Mouse (Mus musculus) embryonic facial prominence, embryonic 13.5 days (tissue): ENCODE measurements around the gene Kcnc2. TPM values are rescaled to one million over a fixed set of nuclear protein-coding genes. Genes with fewer than 3 reads are reported as not detected.
A peak's percentile ranks its signal among the peaks of the same experiment; 100 is the strongest.

ENCODE experiments used
- ATAC-seq: fragments of 200-750 bp; cut with Nextera tagmentation; 2 replicates; pipeline ENCODE4 v1.8.0; 2017; ENCODE audit warnings: low read depth; ENCODE audit not compliant: insufficient number of reproducible peaks, insufficient read depth, low FRiP score, low TSS enrichment
- H3K27ac ChIP-seq: fragments of 300-500 bp; sonication (generic); 2 replicates; pipeline ENCODE4 v1.5.1; 2015; ENCODE audit warnings: moderate library complexity, mild to moderate bottlenecking, inconsistent platforms
- H3K27me3 ChIP-seq: fragments of 300-500 bp; sonication (generic); 2 replicates; pipeline ENCODE4 v1.6.1; 2015; ENCODE audit warnings: mild to moderate bottlenecking, inconsistent platforms
- H3K36me3 ChIP-seq: fragments of 300-500 bp; sonication (generic); 2 replicates; pipeline ENCODE4 v1.6.1; 2015; ENCODE audit warnings: mild to moderate bottlenecking, inconsistent platforms
- H3K4me1 ChIP-seq: fragments of 300-500 bp; sonication (generic); 2 replicates; pipeline ENCODE4 v1.6.1; 2015; ENCODE audit warnings: inconsistent platforms
- H3K4me2 ChIP-seq: fragments of 300-500 bp; sonication (generic); 2 replicates; pipeline ENCODE4 v1.6.1; 2015; ENCODE audit warnings: moderate library complexity, mild to moderate bottlenecking, inconsistent platforms
- H3K4me3 ChIP-seq: fragments of 300-500 bp; sonication (generic); 2 replicates; pipeline ENCODE4 v1.5.1; 2015; ENCODE audit warnings: mild to moderate bottlenecking, inconsistent platforms
- H3K9ac ChIP-seq: fragments of 300-500 bp; sonication (generic); 2 replicates; pipeline ENCODE4 v1.6.1; 2015; ENCODE audit warnings: mild to moderate bottlenecking, inconsistent platforms
- H3K9me3 ChIP-seq: fragments of 300-500 bp; sonication (generic); 2 replicates; pipeline ENCODE4 v1.6.1; 2016; ENCODE audit warnings: inconsistent platforms
- WGBS: fragments of 180-500 bp; shearing (Covaris S2); methylation state at CpG from one replicate; pipeline ENCODE4 v1.1.7; 2015; ENCODE audit warnings: mixed read lengths; 5-methylcytosine and 5-hydroxymethylcytosine counted together
- polyA plus RNA-seq: library from polyadenylated mRNA; unstranded; fragments of >200 nt; fragmentation: Nextera tagmentation; extraction: Ambion mirVana; gene quantifications from 2 replicates; pipeline ENCODE4 v1.2.1, GENCODE M21; 2015

The Kcnc2 gene
- polyA plus RNA-seq, 1 experiment from 2014 or later = 1.2 TPM

GRCm38 (mm10) chr10:112277996-112278395, 7.1 kb downstream of the Kcnc2 start:
- Histone ChIP-seq H3K9me3 (no peaks in the 10 kb centered on the region), H3K27ac (no peak overlapping the region), H3K27me3 (peaks cover 18% of the 10 kb centered on the region), H3K9ac (no peak overlapping the region), H3K4me1 (no peaks in the 10 kb centered on the region), H3K4me2 (no peak overlapping the region), H3K4me3 (no peak overlapping the region), H3K36me3 (no peaks in the 10 kb centered on the region)
- WGBS = 57% methylated on average over 3 of the region's 3 CpGs
- no peak for ATAC-seq

- 74% methylated on average over 11 of the region's 11 CpGs for WGBS
- ATAC-seq = no peak
- Histone ChIP-seq H3K4me3 (no peak overlapping the region), H3K27ac (no peak overlapping the region), H3K9ac (no peak overlapping the region), H3K9me3 (no peaks in the 10 kb centered on the region), H3K36me3 (no peaks in the 10 kb centered on the region), H3K27me3 (no peaks in the 10 kb centered on the region), H3K4me2 (no peak overlapping the region), H3K4me1 (no peaks in the 10 kb centered on the region)
These were observed 44.2 kb downstream of the Kcnc2 start for GRCm38 (mm10) chr10:112315136-112315535.

- Histone ChIP-seq H3K4me3 (no peak overlapping the region), H3K9ac (no peak overlapping the region), H3K27me3 (no peaks in the 10 kb centered on the region), H3K9me3 (no peaks in the 10 kb centered on the region), H3K4me2 (no peak overlapping the region), H3K27ac (no peak overlapping the region), H3K4me1 (no peaks in the 10 kb centered on the region), H3K36me3 (no peaks in the 10 kb centered on the region)
- 67% methylated on average over 1 of the region's 1 CpGs for WGBS
- ATAC-seq = no peak
These were observed 46.9 kb downstream of the Kcnc2 start for GRCm38 (mm10) chr10:112317783-112318182.

GRCm38 (mm10) chr10:112357669-112358362, 86.9 kb downstream of the Kcnc2 start:
- Histone ChIP-seq H3K9me3 (no peaks in the 10 kb centered on the region), H3K4me3 (no peak overlapping the region), H3K4me1 (no peaks in the 10 kb centered on the region), H3K36me3 (no peaks in the 10 kb centered on the region), H3K27ac (no peak overlapping the region), H3K4me2 (no peak overlapping the region), H3K9ac (no peak overlapping the region), H3K27me3 (no peaks in the 10 kb centered on the region)
- no peak for ATAC-seq
- 55% methylated on average over 3 of the region's 3 CpGs for WGBS

- Histone ChIP-seq H3K4me2 (no peak overlapping the region), H3K9ac (no peak overlapping the region), H3K36me3 (no peaks in the 10 kb centered on the region), H3K4me3 (no peak overlapping the region), H3K4me1 (no peaks in the 10 kb centered on the region), H3K27ac (no peak overlapping the region), H3K9me3 (no peaks in the 10 kb centered on the region), H3K27me3 (no peaks in the 10 kb centered on the region)
- ATAC-seq = no peak
- 82% methylated on average over 8 of the region's 8 CpGs for WGBS
These were observed 87.4 kb downstream of the Kcnc2 start for GRCm38 (mm10) chr10:112358363-112358704.

GRCm38 (mm10) chr10:112360704-112361103, 89.8 kb downstream of the Kcnc2 start:
- Histone ChIP-seq H3K27ac (no peak overlapping the region), H3K4me1 (no peaks in the 10 kb centered on the region), H3K4me2 (no peak overlapping the region), H3K4me3 (no peak overlapping the region), H3K9me3 (no peaks in the 10 kb centered on the region), H3K27me3 (no peaks in the 10 kb centered on the region), H3K9ac (no peak overlapping the region), H3K36me3 (no peaks in the 10 kb centered on the region)
- 58% methylated on average over 5 of the region's 5 CpGs for WGBS
- ATAC-seq = no peak

GRCm38 (mm10) chr10:112368369-112368768, 97.4 kb downstream of the Kcnc2 start:
- WGBS = 43% methylated on average over 3 of the region's 3 CpGs
- Histone ChIP-seq H3K27me3 (no peaks in the 10 kb centered on the region), H3K9me3 (no peaks in the 10 kb centered on the region), H3K36me3 (no peaks in the 10 kb centered on the region), H3K4me1 (no peaks in the 10 kb centered on the region), H3K9ac (no peak overlapping the region), H3K4me3 (no peak overlapping the region), H3K27ac (no peak overlapping the region), H3K4me2 (no peak overlapping the region)
- peak; percentile 56; the same call in 1 of the 2 replicates for ATAC-seq

- H3K27ac ChIP-seq = no peak overlapping the region
- H3K4me1 ChIP-seq = no peaks in the 10 kb centered on the region
- WGBS = 79% methylated on average over 5 of the region's 5 CpGs
- H3K27me3 ChIP-seq = no peaks in the 10 kb centered on the region
- H3K4me3 ChIP-seq = no peak overlapping the region
- H3K9ac ChIP-seq = no peak overlapping the region
- no peaks in the 10 kb centered on the region for H3K9me3 ChIP-seq
- no peak overlapping the region for H3K4me2 ChIP-seq
- no peaks in the 10 kb centered on the region for H3K36me3 ChIP-seq
- no peak for ATAC-seq
These were observed 106.2 kb downstream of the Kcnc2 start for GRCm38 (mm10) chr10:112377163-112377562.

GRCm38 (mm10) chr10:112378465-112378864, 107.5 kb downstream of the Kcnc2 start:
- ATAC-seq = no peak
- 69% methylated on average over 6 of the region's 6 CpGs for WGBS
- H3K9ac ChIP-seq = no peak overlapping the region
- H3K27ac ChIP-seq = no peak overlapping the region
- H3K4me2 ChIP-seq = no peak overlapping the region
- no peaks in the 10 kb centered on the region for H3K9me3 ChIP-seq
- H3K36me3 ChIP-seq = no peaks in the 10 kb centered on the region
- H3K27me3 ChIP-seq = no peaks in the 10 kb centered on the region
- H3K4me3 ChIP-seq = no peak overlapping the region
- no peaks in the 10 kb centered on the region for H3K4me1 ChIP-seq

GRCm38 (mm10) chr10:112380590-112380989, 109.7 kb downstream of the Kcnc2 start:
- Histone ChIP-seq H3K9ac (no peak overlapping the region), H3K27me3 (no peaks in the 10 kb centered on the region), H3K9me3 (no peaks in the 10 kb centered on the region), H3K4me3 (no peak overlapping the region), H3K36me3 (no peaks in the 10 kb centered on the region), H3K27ac (no peak overlapping the region), H3K4me2 (no peak overlapping the region), H3K4me1 (no peaks in the 10 kb centered on the region)
- 89% methylated on average over 6 of the region's 6 CpGs for WGBS
- no peak for ATAC-seq

GRCm38 (mm10) chr10:112394399-112394970, 123.6 kb downstream of the Kcnc2 start:
- 38% methylated on average over 8 of the region's 8 CpGs for WGBS
- no peak overlapping the region for H3K9ac ChIP-seq
- no peak overlapping the region for H3K27ac ChIP-seq
- H3K9me3 ChIP-seq = no peaks in the 10 kb centered on the region
- ATAC-seq = no peak
- H3K36me3 ChIP-seq = no peaks in the 10 kb centered on the region
- no peak overlapping the region for H3K4me2 ChIP-seq
- 0 out of 2 replicates have a peak, but pooled peaks cover under 1% of the 10 kb centered on the region for H3K27me3 ChIP-seq
- no peak overlapping the region for H3K4me3 ChIP-seq
- H3K4me1 ChIP-seq = no peaks in the 10 kb centered on the region

- Histone ChIP-seq H3K4me3 (no peak overlapping the region), H3K4me2 (no peak overlapping the region), H3K27ac (no peak overlapping the region), H3K27me3 (0 out of 2 replicates have a peak, but pooled peaks cover 3% of the 10 kb centered on the region), H3K9ac (no peak overlapping the region), H3K4me1 (0 out of 2 replicates have a peak, but pooled peaks cover 2% of the 10 kb centered on the region), H3K36me3 (no peaks in the 10 kb centered on the region), H3K9me3 (no peaks in the 10 kb centered on the region)
- 45% methylated on average over 2 of the region's 2 CpGs for WGBS
- no peak for ATAC-seq
These were observed 126.3 kb downstream of the Kcnc2 start for GRCm38 (mm10) chr10:112397194-112397593.
